Mouse (Mus musculus) adrenal gland, adult 2 months (tissue): Measurements from ENCODE around the gene Upp2. TPM values are rescaled to one million over a fixed set of nuclear protein-coding genes. Genes with fewer than 3 reads are reported as not detected.

Source experiments
- DNase-seq: peaks from one replicate; pipeline ENCODE4 v3.0.0; 2021
- long read RNA-seq: library from polyadenylated mRNA; stranded (forward); transcript quantifications from one replicate; pipeline ENCODE4 v2.0.0, GENCODE M21; 2021
- polyA plus RNA-seq: library from polyadenylated mRNA; depleted of rRNA; stranded (reverse); fragments of >200 nt; gene quantifications from 2 replicates; pipeline ENCODE4 v1.2.3, GENCODE M21; 2012; rRNA removed
- total RNA-seq, 2 experiments: library from RNA; stranded (reverse); gene quantifications; 2 replicates each; pipeline ENCODE4 v1.2.3; 2021

The Upp2 gene
- total RNA-seq (10 to 100 TPM; 14.5 to 16.7 TPM), polyA plus RNA-seq (7.5 and 11.3 TPM in 2 replicates)
- long read RNA-seq, transcript Upp2-206 (2 exons, 690 nt): major isoform, 7 of 9 reads
- long read RNA-seq, partial matches to known transcripts: 0 of 9 reads
- long read RNA-seq, other reads (novel, unspliced or antisense): 2 of 9 reads

DNA sequence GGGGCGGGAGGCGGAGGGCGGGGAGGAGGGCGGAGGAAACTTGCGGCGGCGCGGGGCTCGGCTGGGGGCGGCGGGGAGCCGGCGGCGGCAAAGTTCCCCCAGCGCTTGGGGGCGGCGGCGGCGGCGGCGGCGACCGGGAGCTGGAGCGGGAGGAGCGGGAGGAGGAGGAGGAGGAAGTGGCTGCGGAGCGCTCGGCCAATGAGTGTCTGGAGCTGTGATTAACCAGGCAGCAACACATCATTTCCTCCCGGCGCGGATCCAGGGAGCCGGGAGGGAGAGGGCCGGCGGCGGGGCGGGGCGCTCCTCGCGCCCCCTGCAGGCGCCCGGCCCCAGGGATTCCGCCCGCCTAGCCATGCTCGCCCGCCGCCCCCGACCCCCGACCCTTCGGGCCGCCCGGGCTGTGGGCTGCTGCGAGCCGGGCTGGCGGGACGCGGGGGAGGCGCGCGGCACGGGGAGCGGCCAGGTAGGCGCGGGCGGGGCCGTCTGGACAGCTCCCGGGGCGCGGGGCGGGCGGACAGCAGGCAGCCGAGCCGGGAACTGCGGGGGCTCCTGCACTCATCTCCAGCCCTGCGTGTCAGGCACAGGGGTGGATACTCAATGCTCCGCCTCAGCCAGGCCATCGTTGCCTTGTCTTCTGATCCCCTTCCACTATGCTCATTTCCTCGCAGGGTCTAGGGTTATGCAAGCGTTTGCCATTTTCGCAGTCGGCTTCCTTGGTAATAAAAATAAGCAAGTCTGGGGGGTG, at the start of gene Upp2, which contains the start of gene Acvr1:
Upp2 (plus strand) TSS at position 233 of the 745 bp plus-strand sequence.
Acvr1 (minus strand) TSS at position 92 of the 745 bp plus-strand sequence.
- peak; percentile 94 for DNase-seq

DNA sequence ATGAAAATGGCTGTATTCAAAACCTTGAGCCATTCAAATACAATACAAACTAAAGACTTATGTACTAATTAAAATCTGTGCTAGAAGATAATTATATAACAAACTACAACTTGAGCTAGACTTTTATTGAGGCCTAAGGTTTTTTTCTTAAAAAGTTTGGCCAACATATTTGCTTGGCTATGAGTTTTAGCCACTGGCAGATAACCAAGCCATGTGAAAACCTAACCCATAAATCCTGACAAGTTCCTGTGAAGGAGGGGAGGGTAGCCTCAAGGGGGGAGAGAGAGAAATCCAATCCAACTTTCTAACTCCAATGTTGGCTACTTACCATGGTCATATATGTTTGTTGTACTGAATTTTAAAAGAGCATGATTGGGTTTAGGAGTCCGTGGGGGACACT, 48.6 kb upstream of the Upp2 start:
- no peak for DNase-seq

DNA sequence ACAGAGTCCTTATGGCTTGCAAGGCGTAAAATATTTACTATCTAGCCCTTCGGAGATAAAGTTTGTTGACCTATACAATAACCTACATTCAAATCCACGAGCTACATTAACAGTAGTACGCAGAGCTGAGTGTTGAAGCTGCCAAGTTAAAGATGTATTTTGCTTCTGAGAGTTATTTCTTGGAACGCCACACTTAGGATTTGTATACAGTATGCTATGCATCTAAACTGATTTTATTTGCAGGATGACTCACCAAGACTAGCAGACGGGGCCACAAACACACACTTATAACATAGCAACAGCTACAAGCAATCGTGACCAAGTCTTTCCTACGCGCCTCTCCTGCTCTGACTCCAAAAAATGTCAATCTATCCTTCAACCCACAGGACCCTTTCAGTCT, 46.4 kb upstream of the Upp2 start:
- DNase-seq: no peak

DNA sequence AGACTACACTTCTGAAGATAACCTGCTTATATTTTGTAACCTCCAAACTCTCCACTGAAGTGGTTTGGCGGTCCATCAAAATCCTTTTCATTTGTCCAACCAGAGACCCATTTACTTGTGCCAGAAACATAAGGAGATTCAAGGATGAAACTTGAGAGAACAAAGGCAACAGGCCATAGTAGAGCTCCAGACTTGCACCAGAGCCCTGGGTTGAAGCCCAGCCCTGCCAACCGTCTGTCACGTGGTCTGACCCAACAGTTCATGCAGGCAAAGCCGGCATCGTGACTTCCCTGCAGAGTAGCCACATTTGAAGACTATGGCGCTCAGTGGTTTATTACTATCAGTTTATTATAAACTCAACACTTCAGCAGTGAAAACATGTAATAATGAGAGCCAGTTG, 45.5 kb upstream of the Upp2 start:
- DNase-seq: peak; percentile 26

DNA sequence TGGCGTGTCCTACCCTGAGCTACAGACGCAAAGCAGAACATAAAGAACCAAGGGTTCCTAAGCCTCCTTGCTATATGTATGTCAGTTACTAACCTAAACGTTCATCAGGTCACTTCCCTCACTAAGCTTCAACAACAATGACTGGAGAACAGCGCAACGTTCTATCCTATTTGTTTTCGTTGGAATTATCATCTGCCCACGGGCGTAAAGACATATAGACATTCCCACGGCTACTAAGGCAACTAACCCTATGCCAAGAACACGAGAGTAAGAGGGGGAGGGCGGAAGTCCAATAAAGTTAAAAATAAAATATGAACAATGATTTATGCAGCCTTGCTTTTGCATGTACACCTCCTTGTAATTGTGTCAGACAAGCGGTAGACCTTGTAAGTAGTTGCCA, 44.0 kb upstream of the Upp2 start:
- no peak for DNase-seq

DNA sequence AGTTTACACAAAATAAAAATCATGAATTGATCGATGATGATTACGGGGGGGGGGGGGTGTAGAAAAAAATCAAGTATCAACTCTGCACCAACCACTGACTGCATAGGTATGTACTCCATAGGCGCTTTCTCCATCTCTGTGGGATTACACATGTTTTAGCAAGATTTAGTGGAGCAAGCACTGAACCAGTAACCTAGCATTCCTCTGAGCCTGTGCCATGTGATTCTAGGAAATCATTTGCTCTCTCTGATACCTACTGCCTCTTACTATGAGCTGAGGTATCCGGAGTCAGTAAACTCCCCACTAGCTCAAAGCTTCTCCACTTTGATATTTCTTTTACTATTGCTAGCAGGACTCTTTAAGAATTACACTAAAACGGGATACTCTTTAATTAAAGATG, 43.2 kb upstream of the Upp2 start:
- DNase-seq: no peak

DNA sequence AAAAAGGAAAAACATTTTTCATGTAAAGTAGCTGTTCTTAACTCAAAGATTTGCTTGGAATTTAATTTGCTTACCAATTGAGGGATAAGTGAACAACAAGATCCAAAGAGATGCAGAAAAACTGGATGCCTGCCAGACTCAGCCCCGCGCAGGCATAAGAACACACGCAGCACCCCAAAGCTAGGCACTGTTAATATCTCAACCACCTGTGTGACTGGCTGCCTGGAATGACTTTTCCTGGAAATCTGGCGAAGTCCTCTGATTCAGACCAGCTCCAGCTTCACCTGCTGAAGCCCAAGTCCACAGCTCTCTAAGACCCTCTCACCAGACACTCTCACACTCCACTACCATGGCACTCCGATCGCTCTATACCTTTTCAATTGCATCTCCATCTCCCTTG, 42.7 kb upstream of the Upp2 start:
- no peak for DNase-seq

DNA sequence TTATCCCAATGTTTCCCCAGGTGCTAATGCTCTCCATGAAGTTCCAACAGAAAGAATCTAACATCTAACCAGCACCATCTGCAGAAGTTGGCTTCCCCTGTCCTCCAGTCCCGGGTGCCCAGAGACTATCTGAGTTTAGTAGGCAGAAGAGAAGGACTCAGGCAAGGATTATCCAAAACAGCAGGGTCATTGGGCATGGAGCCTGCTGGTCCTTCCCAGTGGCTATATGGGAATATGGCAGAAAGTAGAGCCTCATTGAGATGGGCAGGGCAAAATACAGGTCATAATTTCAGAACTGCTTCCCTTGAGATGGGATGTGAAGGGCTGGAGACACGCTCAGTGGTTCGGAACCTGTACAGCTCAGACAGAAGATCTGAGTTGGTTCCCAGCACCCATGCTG, 39.3 kb upstream of the Upp2 start:
- DNase-seq: no peak

DNA sequence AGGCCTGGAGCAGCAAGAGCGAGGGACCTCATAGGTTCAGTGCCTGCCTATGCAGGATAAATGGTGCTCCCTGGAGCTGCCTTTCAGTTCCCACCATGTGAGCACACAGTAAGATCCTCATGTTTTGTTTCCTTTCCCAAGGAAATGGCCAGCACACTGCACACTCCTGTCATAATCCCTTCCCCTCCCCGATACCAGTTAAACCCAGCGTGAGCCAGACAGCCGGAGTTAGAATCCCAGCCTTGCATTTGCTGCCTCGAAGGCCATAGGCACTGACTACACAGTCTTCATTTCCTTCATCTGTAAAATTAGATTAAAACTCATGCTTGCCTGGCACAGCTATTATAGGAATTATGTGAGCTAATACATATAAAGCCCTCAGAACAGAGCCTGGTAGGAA, 37.7 kb upstream of the Upp2 start:
- DNase-seq: no peak

DNA sequence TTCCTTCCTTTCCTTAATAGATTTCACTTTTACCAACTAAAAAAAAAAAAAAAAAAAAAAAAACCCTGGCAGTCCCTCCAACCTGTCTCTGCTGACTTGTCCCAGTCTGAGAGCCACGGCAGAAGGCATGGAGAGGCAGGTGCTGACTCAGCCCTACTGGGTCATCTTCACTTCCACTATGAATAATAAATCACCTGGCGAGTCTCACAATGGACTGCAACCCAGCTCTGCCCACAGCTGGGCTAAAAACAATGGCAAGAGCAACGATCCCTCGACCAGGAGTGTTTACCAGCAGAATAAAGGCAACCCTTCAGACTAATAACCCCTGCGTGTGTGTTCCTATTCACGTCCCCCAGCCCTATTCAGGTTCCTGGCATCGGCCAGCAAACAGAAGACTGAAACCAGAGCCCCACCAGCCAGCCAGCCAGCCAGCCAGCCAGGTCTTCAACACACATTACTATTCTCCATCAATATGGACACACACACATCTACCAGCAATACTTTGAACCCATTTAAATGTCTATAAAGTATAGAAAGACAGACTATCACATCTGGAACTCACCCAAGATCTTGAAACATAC, 37.1 kb upstream of the Upp2 start:
- peak; percentile 71 for DNase-seq

DNA sequence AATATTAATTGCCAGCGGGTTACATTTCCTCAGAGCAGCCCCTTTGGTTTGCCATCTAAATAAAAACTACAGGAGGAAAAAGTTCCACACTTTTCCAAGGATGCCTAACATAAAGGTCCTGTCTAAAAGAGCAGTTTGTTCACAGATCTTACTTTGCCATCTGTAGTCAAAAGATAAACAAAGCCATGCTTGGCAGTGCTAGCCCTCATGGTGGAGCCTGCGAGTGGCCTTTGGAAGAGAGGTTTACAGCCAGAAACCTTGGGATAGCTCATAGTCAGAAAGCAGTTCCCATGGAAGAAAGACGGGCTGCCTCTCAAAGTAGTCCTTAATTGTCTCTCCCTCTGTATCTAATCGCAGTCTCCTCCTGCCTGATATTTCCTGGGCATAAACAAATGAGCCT, 36.6 kb upstream of the Upp2 start:
- peak; percentile 28 for DNase-seq

DNA sequence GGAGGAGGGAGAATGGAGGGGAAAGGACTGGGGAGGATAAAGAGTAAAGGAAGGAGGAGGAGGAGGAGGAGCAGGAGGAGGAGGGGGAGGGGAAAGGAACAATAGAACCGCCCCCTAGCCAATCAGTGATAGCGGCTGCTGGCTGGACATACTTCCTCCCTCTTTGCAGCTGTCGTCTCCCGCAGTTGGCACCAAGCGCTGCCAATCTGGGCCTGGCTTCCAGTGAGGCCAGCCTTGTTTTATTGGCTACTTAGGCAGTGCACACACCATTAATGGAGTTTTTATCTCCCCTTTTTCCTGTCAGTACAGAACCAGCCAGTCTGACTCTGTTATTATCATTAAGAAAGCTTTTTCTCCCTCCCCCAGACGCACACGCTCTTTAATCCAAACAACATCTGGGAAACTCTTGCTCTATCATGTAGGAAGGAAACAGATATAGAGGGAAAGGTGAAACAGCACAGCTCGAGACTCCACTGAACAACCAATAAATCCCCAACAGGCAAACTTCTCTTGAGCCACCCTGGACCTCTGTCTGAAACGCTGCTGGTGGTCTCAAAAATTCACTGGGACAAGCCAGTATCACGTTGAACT, 34.7 kb upstream of the Upp2 start:
- peak; percentile 78 for DNase-seq

DNA sequence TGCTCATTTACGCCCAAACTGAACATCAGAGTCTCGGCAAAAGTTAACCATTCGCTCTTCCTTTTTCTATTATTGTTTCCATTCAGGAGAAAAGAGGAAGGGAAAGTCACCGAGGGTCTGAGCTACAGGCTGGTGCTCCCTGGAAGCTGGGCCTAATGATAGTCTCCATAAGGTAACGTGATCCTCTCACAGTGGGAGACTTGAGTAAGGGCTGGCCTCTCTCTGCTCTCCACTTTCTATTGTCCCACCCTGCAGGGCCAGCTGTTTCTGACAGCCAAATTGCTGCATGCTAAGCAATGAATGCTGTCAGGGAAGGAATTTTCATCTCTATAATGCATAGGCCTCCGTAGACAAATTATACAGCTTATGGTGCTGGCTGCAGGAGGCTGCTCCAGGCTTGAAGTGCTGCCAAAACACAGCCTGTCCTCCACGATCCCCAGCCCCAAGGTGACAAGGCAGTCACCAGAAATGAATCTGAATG, 33.5 kb upstream of the Upp2 start:
- peak; percentile 49 for DNase-seq

DNA sequence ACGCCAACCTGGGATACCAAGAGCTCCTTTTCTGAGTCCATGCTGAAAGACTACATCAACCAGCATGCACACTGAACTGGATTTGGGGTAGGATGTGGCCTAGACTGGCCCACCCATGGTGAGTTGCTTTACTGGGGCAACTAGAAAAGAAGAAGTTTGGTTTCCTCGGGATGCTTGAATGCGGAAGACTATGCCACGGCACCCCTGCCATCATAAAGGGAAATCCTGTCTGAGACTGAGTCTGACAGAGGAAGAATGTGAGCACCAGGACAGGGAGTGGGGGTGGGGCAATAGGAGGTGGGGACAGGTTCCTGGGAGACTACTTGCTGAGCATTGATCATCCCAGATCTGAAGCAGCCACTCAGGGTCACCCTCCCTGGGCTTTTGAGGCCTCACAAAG, 32.7 kb upstream of the Upp2 start:
- no peak for DNase-seq

DNA sequence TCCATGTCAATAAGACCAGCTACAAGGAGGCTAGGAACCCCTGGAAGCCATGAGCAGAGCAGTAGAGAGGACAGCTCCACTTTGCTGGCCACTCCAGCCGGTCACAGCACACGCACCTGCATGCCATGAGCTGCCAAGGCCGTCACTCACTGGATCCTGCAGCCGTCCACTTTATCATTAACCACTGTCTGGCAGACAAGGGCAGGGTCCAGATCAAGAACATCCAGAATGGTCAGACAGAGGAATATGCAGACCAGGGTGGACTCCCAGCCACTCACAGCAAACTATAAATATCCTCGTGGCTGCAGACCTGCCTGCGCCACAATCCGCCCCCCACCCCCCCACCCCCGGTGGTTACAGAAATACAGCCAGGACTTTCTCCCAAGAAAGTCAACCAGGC, 31.9 kb upstream of the Upp2 start:
- DNase-seq: peak; percentile 27

DNA sequence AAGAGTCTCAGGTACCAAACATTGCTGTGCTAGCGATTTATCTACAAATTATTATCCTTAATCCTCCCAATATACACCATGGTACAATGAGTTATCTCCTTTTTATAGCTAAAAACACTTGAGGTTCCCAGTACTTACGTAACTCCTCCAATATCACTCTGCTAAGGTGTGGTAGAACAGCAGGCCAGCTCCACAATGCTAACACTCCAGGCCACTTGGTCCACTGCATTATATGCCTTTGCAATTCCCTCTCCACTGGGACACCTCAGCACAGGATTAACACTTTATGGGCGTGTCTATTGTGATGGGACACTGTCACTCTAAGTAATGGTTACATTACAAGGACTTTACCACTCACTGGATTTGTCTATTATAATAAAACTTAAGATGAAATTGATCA, 30.3 kb upstream of the Upp2 start:
- DNase-seq: no peak

DNA sequence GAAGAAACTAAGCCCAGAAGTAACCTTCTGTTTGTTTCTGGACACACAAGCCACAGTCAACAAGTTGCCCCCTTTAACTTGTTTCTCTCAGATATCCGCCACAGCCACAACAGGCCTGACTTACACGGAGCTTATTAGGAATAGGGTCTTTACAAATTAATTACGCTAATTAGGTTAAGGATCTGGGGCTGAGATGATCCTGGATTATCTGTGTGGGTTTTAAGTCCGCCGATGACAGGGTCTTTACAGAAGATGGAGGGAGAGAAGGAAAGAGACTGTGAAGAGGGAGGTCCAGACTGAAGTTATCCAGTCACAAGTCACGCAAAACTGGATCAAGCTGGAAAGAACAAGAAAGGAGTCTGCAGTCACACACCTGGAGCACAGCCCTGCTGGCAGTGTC, 28.9 kb upstream of the Upp2 start:
- DNase-seq: no peak

DNA sequence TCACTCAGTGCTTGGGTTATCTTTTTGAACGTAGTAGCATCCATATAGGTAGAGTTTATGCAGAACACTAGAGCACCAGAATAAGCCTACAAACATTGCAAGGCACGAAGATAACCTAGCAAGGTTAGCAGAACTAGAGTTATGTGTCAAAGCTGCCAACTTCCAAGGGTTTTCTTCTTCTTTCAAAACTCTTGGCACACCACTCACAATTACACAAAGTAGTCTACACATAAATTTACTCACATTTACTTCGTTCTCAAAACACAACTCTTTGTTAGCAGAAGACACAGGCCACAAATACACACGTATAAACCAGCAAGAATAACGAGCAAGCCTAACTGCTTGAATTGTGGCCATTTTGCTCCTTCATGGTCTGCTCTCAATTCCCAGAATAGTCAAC, 23.8 kb upstream of the Upp2 start:
- DNase-seq: no peak

DNA sequence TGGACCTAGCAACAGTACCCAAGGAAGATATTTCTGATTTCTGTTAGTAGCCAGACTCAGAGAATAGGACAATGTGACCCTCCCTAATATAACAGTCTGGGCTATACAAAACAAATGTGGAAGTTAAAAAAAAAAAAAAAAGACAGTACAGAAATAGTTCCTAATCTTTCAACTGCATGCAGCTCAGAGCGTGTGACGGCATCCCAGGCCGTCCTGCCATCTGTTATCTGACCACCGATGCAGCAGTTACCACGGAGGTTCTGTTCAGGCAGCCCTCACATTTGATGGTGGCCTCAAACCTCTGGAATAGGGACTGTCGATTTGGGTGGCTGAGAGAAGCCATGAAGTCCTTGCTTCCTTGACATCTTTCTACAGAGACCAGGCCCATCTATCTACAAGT, 22.7 kb upstream of the Upp2 start:
- DNase-seq: no peak

DNA sequence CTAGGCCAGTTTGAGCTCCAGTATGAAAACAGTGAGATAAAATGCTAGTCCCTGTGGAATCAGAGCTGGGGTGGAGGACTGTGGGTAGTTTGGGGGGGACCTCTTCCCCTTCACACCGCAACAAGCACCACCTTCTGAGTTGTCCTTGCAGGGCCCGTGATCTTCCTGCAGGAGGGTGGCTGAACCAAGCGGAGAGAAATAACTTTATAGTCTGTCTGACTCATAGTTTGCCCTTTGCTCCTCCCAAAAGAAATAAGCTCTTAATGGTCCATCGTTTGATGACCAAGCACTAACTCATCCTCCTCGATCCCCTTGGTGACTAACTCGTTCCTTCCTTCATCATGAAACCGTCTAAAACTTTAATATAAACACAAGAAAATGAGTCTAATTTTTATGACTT, 20.8 kb upstream of the Upp2 start:
- peak; percentile 66 for DNase-seq

DNA sequence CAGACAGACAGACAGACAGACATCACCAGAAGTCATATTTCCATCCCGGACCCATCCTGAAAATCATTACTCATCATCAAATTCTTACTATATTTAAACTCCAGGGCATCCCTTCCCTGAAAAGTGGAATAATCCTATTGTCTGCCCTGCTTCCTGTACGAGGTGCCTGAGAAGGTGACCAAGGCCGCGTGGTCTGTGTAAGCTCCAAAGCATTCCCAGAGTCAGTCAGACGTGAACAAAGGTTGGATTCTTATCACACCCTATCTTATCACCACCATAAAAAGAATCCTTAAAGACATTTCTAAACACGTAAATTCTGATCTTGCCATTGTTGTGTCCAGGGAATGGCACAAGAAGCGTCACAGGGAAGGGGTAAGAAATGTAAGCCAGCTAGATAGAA, 18.2 kb upstream of the Upp2 start:
- no peak for DNase-seq

DNA sequence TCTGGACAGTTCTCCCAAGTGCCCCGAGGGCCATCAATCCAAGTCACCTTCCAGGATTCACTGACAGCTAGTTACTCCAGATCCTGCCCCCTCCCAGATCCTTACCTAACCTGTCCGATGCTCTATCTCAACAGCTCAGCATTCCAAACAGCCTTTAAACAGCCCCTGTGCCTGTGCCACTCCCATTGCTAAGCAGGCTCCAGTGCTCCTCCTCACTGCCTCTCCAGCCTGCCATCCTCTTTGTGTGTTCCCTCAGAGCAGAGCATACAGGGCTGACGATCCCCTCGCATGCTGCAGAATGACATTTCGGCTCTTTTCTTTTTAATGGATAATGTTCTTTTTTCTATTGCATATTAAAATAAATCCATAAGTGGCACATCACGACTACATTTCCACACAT, 17.1 kb upstream of the Upp2 start:
- no peak for DNase-seq

DNA sequence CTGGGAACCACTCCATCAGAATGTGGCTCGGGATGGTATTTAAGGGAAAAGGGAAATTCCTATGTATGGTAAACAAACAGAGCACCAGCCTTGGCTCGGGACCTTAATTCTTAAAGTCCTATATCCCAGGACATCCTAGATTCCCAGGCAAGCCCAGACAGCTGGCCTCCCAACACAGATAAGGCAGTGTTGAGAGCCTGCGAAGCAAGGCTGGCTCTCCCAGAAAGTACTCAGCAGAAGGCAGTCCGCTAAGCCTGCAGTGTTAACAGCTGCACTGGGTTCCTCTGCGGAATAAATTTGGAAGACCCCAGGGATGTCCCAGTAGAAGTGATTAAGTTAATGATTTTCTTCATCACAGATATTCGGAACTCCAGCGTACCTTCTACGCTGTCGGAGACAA, 16.6 kb upstream of the Upp2 start:
- no peak for DNase-seq
